Mouse (Mus musculus): ENCODE results near the gene Skida1. TPM values are rescaled to one million over a fixed set of nuclear protein-coding genes. Genes with fewer than 3 reads are reported as not detected.
"Not testable (repeated sequence)": the region's sequence is repeated elsewhere in the genome, so short reads cannot be mapped to it uniquely, and the experiment has no call there.

Skida1 gene
- total RNA-seq (2021), result 1 to 10 TPM; 2.0 to 2.1 TPM
- long read RNA-seq, experiment 1, partial matches to known transcripts, result 0 of 1 reads
- long read RNA-seq, experiment 1, other reads (novel, unspliced or antisense), result 1 of 1 reads
- long read RNA-seq, experiment 2, partial matches to known transcripts, result 0 of 1 reads
- long read RNA-seq, experiment 2, other reads (novel, unspliced or antisense), result 1 of 1 reads

DNA sequence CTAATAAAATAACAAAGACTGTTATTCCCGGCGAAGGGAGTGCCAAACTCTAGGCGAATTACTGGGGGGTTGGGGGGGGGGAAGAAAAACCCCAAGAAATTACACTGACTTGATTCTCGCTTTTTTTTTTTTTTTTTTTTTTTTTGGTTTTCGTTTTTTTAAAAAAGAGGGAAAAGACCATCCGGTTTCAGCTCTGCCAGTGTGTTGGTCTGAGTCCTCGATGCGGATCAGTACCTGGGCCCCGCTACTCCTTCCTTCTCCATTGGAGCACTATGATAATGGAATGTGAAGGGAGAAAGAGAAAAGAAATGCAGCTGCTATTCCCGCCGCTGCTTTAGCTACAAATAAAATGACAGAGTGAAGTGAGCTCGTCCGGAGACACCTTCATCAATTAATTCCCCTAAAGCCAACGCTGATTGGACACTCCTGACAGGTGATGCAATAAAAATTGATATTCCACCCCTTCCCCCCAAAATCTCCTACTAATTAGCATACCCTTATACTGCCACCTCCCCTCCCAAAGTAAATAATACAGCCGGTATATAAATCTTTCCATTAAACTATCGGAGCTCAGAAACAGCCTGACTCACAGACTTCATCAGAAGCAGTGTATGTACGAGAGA lies at the start of gene Skida1:
Gene Skida1, minus strand, starts transcription at position 599 of the 623 bp plus-strand sequence.
- no peak for DNase-seq

DNA sequence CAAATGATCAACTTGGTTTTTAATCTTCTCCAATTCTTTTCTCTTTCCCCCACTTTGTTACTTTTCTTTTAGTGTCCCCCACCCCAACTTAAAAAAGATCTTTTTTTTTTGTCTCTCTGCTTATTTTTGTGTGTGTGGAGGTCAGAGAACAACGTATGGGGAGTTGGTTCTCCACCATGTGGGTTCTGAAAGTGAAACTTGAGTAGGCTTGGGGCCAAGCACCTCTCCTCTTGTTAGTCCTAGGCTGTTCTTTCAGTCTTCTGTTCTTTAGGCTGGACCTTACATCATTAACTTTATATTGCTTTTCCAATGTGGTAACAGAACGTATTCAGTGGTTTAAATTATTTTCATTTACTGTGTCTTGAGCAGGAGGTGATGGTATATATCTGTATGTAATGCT lies 47.0 kb upstream of the Skida1 start:
- no peak for DNase-seq

DNA sequence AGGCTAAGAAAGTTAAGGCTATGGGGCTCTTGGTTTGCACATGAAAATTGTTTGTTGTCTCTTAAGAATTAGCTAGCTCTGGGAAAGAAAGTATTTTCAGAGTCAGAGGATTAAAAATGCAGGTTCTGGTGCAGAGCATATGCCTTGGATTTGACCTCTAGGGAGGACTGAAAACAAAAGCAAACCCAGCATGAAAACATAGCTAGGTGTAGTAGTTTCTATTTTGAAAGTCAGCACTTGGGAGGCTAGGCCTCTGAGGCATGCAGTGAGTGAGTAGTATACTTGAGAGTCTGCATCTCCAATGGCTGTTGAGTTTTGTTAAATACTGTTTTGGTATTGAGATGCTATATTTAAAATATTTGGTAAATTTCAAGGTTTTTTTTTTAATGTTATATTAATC lies 45.5 kb upstream of the Skida1 start:
- no peak for DNase-seq

DNA sequence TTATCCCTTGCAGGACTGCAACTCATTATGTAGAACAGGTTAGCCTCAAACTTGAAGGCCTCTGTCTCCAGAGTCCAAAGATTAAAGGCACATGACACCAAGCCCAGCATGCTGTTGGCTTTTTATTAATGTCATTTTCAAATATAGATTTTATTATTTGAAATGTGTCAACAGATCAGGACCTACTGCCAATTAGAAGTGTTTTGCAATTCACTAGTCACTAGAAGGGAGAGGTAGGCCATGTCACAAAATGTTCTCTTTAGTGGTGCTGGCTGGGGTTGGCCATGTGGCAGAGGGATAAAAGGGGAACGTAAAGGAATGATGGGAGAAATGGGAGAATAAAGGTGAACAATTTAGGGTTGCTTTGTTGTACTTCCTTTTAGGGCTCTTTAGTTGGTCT lies 45.0 kb upstream of the Skida1 start:
- no peak for DNase-seq

DNA sequence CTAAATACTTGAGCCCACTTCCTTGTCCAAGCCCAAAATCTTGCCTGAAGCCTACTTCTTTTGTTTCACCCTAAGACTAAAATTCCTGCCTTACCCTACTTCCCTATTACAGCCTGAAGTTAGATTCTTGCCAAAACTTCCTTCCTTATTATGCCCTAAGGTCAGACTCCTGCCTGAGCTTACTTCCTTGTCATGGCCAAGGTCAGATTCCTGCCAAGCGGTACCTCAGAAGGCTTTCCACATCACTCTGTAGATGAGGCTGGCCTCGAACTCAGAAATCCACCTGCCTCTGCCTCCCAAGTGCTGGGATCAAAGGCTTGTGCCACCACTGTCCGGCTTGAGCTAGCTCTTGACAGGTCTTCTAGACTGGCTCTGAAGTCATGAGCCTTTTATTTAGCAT lies 38.8 kb upstream of the Skida1 start:
- not testable (repeated sequence) for DNase-seq

DNA sequence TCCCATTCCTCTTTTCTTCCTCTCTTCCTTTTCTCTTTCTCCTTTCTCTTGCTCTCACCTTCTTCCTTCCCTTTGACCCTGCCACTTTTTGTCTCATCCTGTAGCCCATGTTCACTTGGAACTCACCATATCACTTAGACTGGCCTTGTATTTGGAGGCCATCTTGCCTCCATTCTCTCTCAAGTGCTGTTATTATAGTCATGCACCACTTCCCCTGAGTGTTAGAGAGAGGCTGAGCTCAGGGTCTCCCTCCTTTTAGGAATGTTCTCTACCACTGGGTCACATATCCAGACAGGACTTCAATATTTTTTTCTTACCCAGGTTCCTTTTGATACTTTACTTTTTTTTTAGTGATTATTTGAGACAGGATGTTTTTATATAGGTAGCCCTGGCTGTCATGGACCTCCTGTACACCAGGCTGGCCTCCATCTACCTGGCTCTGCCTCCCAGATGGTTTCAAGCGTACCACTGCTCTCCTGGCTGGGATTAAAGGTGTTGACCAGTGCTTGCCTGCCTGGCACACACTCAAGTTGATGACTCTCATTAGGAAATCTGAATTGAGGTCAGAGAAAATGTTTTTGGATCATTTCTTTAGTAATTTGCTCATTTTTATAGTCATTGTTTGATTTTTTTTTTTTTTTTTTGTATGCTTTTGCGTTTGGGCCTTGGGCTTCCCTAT lies 31.5 kb upstream of the Skida1 start:
- DNase-seq, result no peak

DNA sequence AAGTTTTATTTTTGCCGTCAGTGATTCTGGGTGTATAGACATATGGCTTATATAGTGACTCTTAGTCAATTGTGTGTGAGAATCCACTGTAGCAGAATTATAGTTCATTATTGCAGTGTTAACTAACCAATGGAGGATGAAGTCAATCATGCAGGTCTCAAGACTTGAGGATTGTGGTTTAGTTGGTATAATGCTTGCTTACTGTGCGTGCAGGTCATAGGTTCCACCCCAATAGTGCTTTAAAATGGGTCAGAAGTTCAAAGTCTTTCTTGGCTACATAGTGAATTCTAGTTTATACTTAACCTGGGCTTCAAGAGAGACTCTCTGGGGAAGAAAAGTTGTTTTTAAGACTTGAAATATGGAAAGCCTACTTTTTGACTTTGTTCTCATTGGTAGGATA lies 23.1 kb upstream of the Skida1 start:
- DNase-seq, result no peak

DNA sequence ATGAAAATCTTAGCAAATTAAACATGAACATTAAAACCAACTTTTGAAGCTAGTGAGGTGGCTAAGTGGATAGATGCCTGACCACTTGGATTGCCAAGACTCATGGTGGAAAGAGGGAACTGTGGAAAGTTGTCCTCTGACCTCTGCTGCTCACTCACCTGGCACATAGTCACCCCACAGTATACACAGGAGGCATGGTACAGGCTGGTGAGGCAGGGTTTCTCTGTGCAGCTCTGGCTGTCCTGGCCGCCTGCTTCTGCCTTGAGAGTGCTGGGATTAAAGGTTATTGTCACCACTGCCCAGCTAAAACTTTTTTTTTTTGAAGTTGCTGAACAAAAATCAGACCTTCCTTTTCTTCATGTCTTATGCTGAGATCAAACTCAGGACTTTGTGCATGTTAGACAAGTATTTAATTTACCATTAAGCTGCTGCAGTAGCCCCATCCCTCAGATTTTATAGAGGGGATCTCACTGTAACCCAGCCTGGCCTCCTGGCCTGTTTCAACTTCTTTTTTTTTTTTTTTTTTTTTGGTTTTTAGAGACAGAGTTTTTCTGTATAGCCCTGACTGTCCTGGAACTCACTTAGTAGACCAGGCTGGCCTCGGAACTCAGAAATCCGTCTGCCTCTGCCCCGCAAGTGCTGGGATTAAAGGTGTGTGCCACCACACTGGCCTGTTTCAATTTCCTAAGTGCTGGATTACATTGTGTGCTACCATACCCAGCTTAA lies 19.4 kb upstream of the Skida1 start:
- DNase-seq, result no peak

DNA sequence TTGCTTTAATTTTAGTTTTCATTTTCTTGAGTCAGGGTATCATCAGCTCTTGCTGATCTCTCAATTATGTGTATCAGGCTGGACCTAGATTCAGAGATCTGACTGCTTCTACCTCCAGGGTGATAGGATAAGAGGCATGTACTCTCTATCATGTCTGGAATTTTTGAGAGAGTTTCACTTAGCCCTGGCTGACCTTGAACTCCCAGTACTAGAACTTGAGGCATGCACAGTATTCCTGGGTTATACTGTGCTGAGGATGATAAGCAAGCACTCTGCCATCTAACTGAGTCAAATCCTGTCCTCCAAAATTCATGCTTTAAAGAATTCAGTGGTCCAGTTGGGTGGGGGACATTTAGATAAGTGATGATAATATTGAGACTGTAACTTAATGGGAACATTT lies 17.6 kb upstream of the Skida1 start:
- no peak for DNase-seq

DNA sequence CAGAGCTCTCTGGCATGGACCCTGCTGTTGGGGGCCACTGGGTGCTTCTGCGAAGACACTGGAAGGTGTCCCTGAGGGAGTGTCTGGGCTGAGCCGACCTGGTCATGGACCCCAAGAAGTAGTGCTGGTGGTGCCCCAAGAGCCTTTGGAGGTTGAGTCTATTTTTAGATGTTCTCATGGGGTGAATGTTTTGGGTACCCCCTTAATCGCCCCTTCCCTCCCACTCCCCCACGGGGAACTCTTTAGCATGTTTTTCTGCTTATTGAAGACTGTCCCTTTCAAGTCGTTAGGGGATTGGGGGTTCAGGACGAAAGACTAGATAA lies 16.8 kb upstream of the Skida1 start:
- DNase-seq, result no peak

DNA sequence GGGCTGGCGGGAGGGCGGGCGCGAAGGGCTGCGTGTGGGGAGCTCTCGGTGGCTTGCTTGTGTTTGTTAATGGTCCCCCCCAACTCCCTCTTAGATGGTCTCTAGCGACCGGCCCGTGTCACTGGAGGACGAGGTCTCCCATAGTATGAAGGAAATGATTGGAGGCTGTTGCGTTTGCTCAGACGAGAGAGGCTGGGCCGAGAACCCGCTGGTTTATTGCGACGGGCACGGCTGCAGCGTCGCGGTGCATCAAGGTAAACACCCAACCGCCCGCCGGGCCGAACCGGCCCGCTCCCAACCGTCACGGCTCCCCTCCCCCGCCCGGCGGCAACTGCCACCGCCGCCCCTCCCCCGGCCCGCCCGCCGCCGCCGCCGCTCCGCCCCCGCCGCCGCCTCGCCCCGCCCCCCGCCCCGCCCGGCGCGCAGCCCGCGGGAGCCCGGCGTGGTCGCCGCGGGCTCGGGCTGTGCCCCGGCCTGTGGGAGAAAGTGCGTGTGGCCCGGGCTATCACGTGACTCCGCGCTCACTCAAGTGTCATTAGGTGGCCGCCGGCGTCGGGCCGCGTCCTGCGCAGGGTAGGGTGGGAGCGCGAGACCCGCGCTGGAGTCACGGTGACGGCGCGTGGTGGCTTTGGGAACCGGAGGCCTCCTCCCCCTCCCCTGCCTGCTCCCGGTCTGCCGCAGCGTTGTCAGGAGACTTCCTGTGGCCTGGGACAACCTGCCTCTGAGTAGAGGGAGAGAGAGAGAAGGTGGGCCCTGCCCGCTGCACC lies 16.3 kb upstream of the Skida1 start:
- peak; percentile 85 for DNase-seq

DNA sequence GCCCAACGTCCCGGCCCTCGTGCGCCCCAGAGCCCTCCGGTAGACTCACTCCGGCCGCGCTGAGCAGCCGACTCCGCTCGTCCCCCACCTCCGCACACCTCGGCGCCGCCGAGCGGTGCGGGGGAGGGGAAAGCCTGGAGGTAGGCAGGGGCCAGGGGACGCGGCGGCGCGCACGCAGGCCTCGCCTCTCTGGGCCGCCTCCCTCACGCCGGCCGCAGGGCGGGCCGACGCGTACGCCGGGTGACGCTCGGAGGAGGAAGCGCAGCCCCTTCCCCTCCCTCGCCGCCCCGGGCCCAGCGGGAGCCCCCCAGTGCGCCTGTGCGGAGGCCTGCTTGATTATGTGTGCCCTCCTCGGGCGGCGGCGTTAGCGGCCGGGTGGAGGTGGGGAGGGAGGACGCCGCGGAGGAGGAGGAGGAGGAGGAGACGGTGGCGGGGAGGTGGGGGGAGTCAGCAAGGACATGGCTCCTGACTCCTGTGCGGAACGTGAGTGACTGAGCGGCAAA lies 15.6 kb upstream of the Skida1 start:
- peak; percentile 88 for DNase-seq

DNA sequence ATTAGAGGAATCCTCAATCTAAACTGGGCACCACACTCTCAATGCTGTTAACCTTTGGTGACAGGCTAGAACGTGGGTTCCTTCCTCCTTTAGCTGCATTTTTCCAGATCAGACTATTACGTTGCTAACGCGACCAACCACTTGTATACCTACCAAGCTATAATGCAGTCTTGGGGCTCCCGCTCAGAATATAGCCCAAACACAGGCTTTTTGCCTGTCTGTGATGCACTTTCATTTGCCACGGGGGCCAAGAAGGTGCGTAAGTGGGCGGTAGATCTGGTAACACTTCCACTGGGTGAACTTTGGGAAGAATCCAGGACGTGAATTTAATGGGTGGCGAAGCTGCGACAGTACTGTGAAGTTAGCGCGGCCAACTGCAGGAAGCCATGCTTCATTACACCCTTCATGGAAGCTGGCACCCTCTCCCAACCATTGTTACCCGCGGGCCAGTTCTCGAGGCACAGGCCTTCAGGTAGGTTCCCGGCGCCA lies 15.0 kb upstream of the Skida1 start:
- DNase-seq, result no peak

DNA sequence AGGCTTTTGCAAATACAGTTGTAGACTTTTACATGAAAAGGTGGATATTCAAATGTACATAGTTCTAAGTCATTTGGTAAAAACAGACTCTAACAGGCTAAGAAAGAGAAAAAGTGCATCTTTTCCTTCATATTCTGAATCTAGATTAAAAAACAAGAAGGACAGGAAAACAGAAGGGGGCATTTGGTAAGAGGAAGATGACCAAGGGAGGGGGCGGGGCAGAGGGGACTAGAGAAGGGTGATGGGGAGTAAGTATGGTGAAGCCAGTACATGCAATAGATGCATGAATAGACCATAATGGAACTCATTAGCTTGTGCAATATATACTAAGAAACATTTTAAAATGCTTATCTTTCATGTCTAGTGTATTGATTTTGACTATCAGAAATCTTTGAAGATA lies 11.5 kb upstream of the Skida1 start:
- DNase-seq, result no peak

DNA sequence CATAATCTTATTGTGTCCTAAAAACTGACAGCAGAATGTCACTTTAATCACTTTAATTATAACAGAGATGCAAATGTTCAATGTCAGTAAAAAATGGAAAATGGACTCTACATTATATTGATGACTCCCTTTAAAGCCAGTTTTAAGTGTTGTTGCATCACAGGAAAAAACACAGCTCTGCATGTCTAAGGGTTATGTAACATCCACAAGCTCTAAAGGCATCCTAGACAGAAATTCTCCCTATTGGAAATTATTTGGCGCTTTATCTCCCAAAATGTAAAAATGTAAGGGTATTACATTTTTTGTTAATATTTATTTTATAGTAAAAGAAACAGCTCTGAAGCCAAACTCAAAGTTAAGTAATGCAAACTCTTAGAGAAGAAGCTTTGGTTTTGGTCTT lies 11.0 kb upstream of the Skida1 start:
- no peak for DNase-seq

DNA sequence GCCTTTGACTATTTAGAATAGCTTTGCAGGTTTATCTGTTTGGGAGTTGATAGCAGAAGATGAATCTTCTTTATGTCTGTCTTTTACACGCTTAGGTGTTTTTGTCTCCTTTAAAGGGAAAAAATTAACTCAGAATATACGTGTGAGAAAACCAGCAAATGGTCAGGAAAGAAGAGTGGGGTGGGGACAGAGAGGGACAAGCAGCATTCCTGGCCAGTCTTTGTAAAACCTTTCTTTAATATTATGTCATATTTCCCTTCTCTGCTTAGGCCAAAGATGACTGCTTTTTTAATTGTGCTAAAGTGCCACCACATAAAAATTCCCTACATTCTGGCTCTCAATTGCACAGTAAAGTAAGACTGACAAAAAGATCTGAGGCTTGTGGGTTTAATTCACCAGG lies 10.2 kb upstream of the Skida1 start:
- no peak for DNase-seq

DNA sequence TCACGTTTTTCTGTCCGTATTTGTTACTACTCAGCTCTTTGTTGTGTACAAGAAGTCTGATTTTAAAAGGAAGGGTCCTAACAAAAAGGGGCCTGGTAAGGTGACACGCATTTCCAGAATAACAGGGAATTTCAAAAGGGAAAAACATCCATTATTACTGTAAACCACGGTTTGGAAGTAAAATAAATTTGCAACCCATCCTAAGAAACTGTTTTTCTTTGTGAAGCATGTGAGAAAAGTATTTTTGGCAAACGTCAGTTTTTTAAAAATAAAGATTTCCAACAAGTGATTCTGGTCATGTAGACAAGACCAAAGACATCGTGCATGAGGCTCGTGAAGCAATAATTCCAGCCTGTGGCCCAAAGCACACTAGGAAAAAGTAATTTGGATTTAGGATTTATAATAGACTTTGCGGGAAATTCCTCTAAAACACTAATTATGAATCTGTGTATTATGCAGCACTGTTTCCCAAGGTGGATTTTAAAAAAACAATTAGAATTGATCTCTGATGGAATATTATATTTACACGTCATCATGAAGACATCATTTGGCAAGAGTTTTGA lies 9.4 kb upstream of the Skida1 start:
- no peak for DNase-seq

DNA sequence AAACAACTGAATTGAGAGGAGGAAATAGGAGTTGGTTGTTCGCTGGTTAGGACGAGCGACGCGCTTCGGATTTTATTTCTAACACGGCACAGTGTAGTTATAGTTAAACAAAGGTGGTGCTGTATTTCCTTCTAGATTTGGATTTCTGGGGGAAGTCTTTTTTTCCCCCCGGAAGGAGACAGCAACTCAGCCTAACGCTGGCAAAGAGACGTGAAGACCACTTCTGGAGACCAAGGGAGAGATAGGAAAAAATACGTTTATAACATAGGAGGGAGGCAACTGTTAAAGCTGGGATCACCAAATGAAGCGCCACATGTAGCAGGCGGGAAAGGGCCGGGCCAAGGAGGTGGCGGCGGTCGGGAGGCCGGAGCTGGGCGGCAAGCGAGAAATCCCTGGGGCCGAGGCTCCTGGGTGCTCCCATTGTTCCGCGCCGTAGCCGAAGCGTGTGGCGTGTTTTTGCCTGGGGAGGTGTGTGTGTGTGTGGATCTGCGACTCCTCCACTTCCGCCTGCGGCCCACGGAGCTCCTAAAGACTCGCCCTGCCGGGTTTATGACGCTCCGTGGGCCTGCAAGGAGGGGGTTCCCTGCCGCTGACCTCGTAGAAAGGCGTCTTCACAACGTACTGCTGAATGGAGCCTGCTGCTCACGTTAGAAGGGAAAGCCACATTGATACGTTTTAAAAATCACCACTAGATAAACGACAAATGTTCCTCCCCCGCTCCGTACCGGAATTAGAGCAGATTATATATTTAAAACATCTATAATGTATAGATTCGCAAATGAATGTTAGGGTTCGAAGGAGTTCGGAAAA lies 8.7 kb upstream of the Skida1 start:
- peak; percentile 62 for DNase-seq

DNA sequence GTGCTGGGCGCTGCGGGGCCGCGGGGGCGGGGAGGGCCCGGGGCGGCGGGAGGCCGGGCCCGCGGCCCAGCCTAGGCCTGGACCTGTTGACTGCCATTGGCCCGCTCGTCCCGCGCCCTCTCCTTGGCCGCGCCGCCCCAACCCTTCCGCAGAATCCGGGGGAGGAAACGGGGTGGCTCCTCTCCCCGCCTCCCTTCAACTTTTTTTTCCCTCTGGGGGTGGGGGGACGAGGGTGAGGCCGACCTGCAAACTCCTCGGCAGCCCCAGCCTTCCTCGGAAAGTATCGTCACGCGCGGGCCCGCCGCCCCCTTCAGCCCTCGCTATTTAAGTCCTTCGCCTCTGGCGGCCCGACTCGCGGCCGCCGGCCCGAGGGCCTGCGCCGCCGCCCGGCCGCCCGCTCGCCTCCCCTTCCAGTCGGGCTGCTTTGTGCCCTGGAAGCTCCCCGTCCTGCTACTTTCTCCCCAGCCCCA lies 8.0 kb upstream of the Skida1 start:
- DNase-seq, result peak; percentile 89

DNA sequence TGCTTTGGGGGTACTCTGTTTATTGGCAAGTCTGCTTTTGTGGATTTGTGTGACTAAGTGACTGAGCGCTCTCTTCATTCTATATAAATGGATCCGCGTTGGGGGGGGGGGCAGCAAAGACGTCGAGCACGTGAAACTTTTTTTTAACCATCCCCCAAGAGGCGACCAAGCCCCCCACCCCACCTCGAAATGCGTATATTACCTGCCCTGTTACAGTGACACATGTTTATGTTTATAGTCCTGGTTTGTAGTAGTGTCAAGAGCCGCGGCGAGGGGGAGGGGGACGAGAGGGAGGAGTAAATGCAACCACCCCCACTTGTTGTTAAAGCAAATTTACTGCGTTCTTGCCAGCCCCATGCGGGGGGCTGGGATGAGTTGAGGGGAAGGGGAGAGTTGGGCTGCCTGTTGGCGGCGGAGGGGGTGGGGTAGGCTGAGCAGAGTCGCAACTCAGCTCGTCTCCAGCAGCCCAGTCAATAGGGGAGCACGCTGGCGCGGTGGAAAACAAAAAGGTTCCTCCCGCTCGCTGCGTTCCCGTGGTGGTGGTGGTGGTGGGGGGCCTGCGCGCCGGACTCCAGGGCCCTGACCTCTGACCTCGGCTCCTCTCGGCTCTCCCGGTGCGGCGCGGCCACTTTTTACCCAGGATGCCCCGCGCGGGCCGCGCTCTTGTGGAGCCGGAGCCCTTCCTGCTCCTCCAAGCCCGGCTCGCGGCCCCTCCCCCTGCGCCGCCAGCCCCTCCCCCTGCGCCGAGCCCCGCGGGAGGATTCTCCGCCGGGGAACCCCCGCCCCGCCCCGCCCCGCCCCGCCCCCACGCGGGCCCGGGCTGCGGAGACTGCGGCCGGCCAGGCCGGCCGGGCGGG lies 7.3 kb upstream of the Skida1 start:
- DNase-seq, result peak; percentile 97
